Mouse (Mus musculus) embryo, embryonic 10 days (tissue): ENCODE measurements around the gene Foxe3.
A peak's percentile ranks its signal among the peaks of the same experiment; 100 is the strongest.

ENCODE experiments used
- DNase-seq: peaks from one replicate; pipeline ENCODE4 v3.0.0-alpha.2; 2015; ENCODE audit warnings: low spot score

The Foxe3 gene

GRCm38 (mm10) chr4:114916056-114916455 is 9.8 kb downstream of the Foxe3 start:
- no peak for DNase-seq

- peak; percentile 93 for DNase-seq
Observed at GRCm38 (mm10) chr4:114913594-114913962, 12.2 kb downstream of the Foxe3 start.

- peak; percentile 35 for DNase-seq
Observed at GRCm38 (mm10) chr4:114912705-114913593, 12.9 kb downstream of the Foxe3 start.

GRCm38 (mm10) chr4:114909602-114910484 is 16.0 kb downstream of the Foxe3 start:
- peak; percentile 87 for DNase-seq

- DNase-seq, result peak; percentile 92
Observed at GRCm38 (mm10) chr4:114908829-114909601, 16.8 kb downstream of the Foxe3 start, which contains the start of gene Foxd2. Gene Foxd2, minus strand, starts transcription at chr4:114908873.

GRCm38 (mm10) chr4:114907951-114908828 is 17.6 kb downstream of the Foxe3 start:
- no peak for DNase-seq

- DNase-seq, result peak; percentile 52
Observed at GRCm38 (mm10) chr4:114907056-114907917, 18.5 kb downstream of the Foxe3 start.

GRCm38 (mm10) chr4:114905969-114906680 is 19.7 kb downstream of the Foxe3 start:
- DNase-seq, result no peak

- no peak for DNase-seq
Observed at GRCm38 (mm10) chr4:114905501-114905900, 20.3 kb downstream of the Foxe3 start.

GRCm38 (mm10) chr4:114903422-114903782 is 22.4 kb downstream of the Foxe3 start:
- DNase-seq, result no peak

GRCm38 (mm10) chr4:114902641-114903421 is 23.0 kb downstream of the Foxe3 start:
- peak; percentile 79 for DNase-seq

GRCm38 (mm10) chr4:114901643-114902351 is 24.0 kb downstream of the Foxe3 start:
- peak; percentile 71 for DNase-seq

GRCm38 (mm10) chr4:114900866-114901642 is 24.8 kb downstream of the Foxe3 start:
- peak; percentile 58 for DNase-seq

- DNase-seq, result no peak
Observed at GRCm38 (mm10) chr4:114899885-114900284, 25.9 kb downstream of the Foxe3 start.

GRCm38 (mm10) chr4:114897853-114898252 is 28.0 kb downstream of the Foxe3 start:
- peak; percentile 40 for DNase-seq

- DNase-seq, result no peak
Observed at GRCm38 (mm10) chr4:114882232-114882631, 43.6 kb downstream of the Foxe3 start.

GRCm38 (mm10) chr4:114876441-114876972 is 49.3 kb downstream of the Foxe3 start:
- DNase-seq, result peak; percentile 21
